Mouse (Mus musculus) kidney, adult 2 months (tissue): ENCODE data around the gene Fam71f1.

Source experiments
- CTCF ChIP-seq: fragments of 200-500 bp; conservative IDR thresholded peaks from 2 replicates; pipeline ENCODE4 v1.5.1; 2011; ENCODE audit warnings: low read depth, mild to moderate bottlenecking, control low read depth, low read length, moderate library complexity, mixed read lengths; ENCODE audit not compliant: insufficient read depth, insufficient read length
- POLR2A ChIP-seq: fragments of 200-500 bp; IDR thresholded peaks from one replicate; pipeline ENCODE4 v1.6.1; 2011; ENCODE audit warnings: low read depth, low read length, control low read depth

GRCm38 (mm10) chr6:29363129-29363515, 44.2 kb downstream of the Fam71f1 start:
- TF ChIP-seq POLR2A (no peak), CTCF (no peak)
